Mouse (Mus musculus) frontal cortex, postnatal 14 days (tissue): ENCODE data around the gene Mad2l2.

Source experiments
- DNase-seq, 2 experiments: peaks; one replicate each; pipeline ENCODE4 v3.0.0; 2022; ENCODE audit warnings: low spot score in 2 of 2

Gene Mad2l2

GRCm38 (mm10) chr4:148130133-148130532, at the start of gene Mad2l2:
Gene Mad2l2 (plus strand): TSS chr4:148130384.
- no peak for DNase-seq

DNA sequence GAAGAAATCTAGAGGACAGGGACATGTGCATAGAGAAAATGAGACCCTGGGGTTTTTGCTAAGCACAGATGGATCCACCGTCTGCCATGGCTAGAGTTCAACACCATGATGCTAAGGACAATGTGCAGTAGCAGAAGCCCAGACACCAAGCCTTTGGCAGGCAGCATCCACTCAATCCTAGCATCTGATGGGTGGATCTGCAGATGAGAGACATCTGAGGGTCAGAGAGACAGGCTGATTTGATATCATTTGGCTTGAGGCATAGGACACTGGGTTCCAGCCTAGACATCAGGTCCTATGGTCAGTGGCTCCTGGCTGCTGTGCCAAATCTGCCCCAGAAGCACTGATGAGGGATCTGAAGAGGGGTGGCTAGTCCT, 49.6 kb upstream of the Mad2l2 start:
- no peak for DNase-seq

GRCm38 (mm10) chr4:148081201-148081600, 49.0 kb upstream of the Mad2l2 start:
- DNase-seq: no peak

GRCm38 (mm10) chr4:148082257-148083044, 47.7 kb upstream of the Mad2l2 start:
- no peak for DNase-seq

DNA sequence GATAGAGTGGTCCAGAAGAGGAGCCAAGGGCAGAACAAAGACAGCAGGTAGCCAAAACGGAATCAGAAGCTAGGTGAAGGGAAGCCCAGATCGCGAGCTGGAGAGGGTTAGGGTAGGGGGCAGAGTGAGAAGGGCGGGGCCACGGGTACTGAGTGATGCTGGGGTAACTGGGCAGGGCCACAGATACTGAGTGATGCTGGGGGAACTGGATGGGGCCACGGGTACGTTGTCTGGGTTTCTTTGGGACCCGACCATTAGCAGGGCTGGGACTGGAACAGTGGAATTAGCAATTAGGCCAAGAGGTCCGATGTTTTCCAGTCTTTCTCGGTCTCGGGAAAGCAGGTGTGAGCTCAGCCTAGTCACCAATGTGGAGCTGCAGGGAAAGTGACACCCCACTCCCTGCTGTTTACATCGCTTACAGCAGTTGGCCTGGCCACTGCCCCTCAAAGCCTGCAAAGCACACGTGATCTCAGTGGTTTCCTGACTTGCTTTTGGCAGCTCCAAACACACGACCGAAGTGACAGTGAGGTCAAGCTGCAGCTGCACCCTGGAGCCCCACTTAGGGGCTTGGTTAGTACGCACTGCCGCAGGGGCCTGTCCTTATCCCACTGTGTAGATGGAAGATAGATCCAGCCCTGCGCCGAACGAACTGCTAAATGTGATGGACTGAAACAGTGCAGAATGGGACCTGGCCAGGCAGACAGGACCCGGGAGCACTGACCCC, 46.8 kb upstream of the Mad2l2 start:
- no peak for DNase-seq

DNA sequence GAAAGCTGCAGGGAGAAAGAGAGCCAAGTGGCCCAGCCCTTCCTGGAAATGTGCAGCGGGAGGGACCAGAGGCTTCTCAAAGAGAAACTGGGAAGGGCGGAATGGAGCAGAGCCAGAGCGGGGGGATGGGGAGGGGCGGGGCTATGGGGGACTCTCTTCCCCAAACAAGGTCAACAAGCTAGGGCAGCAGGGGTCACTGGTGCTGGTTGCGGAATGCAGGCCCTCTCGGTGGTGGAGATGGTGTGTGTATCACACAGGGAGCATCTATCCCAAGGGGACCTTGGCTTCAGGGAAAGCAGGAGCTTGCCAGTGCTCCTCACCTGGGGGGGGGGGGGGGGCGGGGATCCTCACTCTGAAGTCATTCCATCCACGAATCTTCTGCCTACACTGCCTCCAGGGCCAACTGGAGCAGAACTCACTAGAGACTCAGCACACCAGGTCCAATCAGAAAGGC, 45.9 kb upstream of the Mad2l2 start:
- DNase-seq: no peak

DNA sequence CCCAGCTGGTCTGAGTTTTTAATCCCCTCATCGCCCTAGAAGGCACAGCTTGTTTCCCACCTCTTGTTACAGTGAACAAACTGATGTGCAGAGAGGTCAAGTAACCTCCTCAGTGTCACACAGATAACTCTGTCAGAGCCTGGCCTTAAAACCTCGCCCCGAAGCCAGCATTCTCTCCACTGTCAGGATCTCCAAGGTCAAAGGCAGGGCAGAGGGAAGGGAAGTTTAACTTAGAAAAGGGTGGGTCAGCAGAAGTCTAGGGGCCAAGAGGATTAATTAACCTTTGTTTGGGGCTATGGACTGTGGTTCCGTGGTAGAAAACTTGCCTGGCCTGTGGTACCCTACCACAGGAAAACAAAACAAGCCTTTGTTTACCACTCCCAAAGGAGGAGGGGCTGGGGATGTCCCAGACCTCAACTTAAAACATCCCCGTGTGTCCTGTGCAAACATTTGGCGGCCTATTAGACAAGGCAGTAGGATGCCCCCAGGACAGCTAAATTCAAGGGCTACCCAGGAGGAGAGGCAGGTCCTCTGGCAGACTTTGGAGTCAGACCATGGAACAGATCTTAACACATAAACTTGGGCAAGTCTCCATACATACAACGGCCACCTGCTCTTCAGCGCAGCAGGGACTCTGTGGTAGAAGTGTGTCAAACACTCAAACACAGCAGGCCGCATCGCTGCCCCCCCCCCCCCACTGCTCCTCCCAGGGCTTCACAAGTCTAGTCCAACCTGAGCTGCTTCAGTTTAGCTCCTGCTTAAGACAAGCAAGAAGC, 44.9 kb upstream of the Mad2l2 start:
- no peak for DNase-seq

GRCm38 (mm10) chr4:148085907-148086305, 44.3 kb upstream of the Mad2l2 start:
- no peak for DNase-seq

GRCm38 (mm10) chr4:148087091-148087906, 42.9 kb upstream of the Mad2l2 start:
- no peak for DNase-seq

GRCm38 (mm10) chr4:148087907-148088527, 42.2 kb upstream of the Mad2l2 start, which contains the start of gene Agtrap:
Gene Agtrap (minus strand): TSS chr4:148088031.
- DNase-seq: peak; percentile 85 to 91

GRCm38 (mm10) chr4:148089166-148089565, 41.0 kb upstream of the Mad2l2 start:
- DNase-seq: no peak

DNA sequence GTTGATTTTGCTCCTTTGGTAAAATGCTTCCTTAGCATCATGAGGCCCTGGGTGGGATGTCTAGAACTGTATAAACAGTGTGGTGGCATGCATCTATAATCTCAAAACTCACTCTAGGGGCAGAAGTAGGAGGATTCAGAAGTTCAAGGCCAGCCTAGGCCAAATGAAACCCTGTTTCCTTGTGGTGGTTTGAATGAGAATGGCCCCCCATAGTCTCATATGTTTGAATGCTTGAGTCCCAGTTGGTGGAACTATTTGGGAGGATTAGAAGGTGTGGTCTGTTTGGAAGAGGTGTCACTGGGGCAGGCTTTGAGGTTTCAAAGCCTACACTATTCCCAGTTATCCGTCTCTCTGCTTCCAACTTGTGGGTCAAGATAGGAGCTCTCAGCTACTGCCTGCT, 39.0 kb upstream of the Mad2l2 start:
- no peak for DNase-seq

DNA sequence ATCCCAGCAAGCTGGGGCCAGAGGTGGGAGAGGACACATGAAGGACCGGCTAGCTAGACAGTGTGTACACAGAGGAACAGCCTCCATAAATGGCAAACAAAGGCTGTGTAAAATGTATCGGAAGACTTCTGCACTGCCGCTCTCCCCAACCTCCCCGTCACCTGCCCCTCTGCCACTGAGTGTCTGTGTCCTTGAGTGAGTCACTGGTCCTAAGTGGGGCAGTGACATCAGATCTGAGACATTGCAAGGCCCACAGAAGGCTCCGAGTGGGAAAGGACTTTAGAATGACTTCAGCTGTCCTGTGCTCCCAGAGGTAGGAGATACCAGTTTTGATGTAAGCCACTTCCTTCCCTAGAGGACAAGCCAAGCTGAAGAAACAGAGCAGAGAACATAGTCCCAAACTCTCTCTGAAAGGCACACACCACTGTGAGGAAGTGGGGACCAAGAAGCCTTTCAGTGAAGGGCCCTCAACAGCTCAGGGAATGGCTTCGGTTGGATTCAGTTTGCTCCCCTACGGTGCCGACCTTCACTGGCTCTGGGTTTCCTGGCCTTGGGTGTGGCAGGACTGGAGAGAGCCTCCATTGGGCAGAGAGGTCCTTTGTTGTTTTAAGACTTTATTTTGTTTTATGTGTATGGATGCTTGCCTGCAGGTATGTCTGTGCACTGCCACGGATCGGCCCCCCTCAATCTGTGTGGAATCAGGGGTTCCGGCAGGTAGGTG, 37.5 kb upstream of the Mad2l2 start:
- DNase-seq: no peak

- DNase-seq: no peak
Measured at GRCm38 (mm10) chr4:148094161-148094560, 36.0 kb upstream of the Mad2l2 start.

- no peak for DNase-seq
Measured at GRCm38 (mm10) chr4:148095081-148095480, 35.1 kb upstream of the Mad2l2 start.

DNA sequence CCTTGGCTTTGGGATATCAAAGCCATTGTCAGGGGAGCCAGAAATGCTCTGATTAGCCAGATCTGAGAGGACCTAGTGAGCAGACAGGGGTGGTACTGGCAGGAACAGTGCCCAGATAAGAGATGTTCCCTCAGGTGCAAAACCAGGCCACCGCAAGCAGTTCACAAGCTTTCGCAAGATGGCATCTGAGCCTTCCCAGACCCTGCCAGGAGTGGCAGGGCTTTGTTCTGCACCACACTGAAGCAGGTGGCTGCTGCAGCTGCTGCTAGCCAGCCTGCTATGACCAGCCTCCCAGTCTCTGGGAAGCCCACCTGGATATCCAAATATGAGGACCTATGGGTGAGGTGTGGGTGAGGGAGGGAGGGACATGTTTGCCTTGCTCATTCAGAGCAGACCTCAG, 32.2 kb upstream of the Mad2l2 start:
- no peak for DNase-seq

DNA sequence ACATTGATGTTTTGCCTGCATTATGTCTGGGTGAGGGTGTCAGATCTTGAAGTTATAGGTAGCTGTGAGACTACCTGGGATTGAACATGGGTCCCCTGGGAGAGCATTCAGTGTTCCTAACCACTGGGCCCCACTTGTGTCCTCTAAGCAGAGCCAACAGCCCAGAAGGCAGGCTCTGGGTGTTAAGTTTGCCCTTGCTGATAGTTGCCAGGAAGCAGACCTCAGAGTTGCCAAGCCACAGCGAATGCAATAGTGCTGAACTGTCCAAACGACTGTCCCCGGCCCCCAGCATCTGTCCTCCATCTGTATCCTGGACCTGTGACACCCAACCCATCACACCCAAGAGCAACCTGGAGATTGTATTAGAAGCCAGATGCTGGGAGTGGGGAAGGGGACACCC, 31.5 kb upstream of the Mad2l2 start:
- DNase-seq: no peak

DNA sequence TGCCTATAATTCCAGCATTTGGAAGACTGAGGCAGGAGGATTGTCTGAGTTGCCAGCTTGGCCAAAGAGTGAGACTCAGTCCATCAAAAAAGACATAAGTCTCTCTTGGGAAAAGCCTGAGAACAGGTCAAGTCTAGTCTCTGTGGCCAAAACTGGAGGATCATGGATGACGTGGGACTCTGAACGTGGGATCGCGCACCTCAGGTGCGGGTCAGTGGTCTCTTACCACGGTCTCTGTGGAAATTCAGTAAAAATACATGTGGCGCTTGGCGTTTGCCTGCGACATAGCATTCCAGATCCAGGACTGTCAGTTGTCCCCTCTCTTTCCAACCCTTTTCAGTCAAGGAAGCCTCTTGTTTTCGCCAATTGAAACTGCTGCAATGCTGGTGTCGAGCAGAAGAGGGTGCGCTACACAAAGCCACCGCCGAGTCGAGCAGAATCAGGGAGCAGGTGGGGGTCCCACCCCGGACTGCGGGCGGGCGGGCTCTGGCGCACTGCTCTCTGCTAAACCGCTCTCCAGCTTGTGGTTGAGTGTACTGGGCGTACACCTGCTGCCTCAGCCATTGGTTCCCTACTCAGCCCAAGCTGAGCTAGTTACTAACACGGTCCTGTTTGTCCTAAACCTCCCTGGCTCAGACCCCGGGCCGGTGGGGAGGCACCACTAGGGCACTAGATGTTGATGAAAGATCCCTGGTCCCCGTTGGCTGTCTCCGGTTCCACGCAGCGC, 28.2 kb upstream of the Mad2l2 start:
- DNase-seq: peak; percentile 60 to 70

- DNase-seq: no peak
Measured at GRCm38 (mm10) chr4:148104146-148104545, 26.0 kb upstream of the Mad2l2 start.
